Mouse (Mus musculus) megakaryocyte, embryonic 14.5 days (primary cell): ENCODE results near the gene Erich3.

Source experiments
- FLI1 ChIP-seq: IDR thresholded peaks from 2 replicates; pipeline ENCODE4 v1.6.1; 2012; ENCODE audit warnings: low read length, inconsistent platforms, mixed read lengths
- GATA1 ChIP-seq: IDR thresholded peaks from 3 replicates; pipeline ENCODE4 v1.6.1; 2012; ENCODE audit warnings: mixed read lengths, low read length, inconsistent platforms, borderline replicate concordance

DNA sequence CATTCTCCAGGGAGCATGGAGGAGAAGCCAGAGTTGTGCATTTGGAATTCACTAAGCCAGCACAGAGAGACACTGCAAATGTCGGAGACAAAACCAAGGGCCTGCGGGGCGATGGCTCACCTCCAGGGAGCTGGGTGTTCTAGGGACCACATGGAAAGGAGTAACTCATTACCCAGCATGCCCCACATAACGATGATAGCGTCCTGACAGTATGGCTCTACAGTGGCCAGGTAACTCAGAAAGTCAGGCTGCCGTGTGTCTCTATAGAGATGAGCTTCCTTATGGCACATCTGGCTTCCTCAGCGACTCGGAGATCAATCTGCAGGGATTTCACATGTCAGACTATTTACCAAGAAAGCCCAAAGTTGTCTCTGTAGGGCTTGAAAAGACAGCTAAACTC lies 48.9 kb upstream of the Erich3 start:
- TF ChIP-seq GATA1 (no peak), FLI1 (no peak)
